Mouse (Mus musculus) right cerebral cortex, postnatal 4 days (tissue): ENCODE results near the gene Cdca7l.
A peak's percentile ranks its signal among the peaks of the same experiment; 100 is the strongest.

Experiments
- DNase-seq: peaks from one replicate; pipeline ENCODE4 v3.0.0-alpha.2; 2022

The Cdca7l gene

GRCm38 (mm10) chr12:117810074-117810473 lies 6.0 kb downstream of the Cdca7l start:
- no peak for DNase-seq

DNA sequence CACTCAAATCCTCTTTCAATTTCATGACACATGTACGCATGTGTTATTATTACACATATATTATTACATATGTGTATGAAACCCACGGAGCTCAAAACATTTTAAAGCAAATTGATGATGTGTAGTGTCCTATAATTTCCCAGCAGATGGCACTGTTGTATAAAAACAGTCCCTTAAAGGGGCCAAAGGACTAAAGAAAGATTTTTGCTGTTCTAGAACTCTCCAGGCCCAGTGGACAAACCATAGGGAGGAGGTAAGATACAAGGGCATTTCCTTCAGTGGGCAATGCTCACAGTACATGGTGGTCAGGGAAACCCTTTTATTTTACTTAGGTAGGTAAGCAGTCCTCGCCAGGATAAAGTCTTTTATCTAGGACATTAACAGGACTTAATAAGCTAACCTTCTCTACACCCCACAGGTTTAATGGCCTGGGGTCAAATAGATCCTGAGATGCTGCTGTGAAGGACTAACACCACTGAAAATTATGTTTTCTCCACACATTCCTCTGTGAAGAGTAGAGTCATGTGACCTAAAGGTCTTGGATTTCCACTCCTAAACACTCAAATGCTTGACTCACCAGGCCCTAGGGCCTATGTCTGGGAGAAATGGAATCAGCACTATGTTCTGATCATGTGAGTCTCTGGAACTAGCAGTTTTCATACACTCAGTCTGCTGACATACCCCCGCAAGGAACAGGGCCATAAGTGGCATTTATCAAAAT lies 16.2 kb downstream of the Cdca7l start:
- DNase-seq = no peak

GRCm38 (mm10) chr12:117820859-117821221 lies 16.8 kb downstream of the Cdca7l start:
- DNase-seq = no peak

GRCm38 (mm10) chr12:117821394-117821793 lies 17.3 kb downstream of the Cdca7l start:
- DNase-seq = no peak

GRCm38 (mm10) chr12:117828350-117828749 lies 24.3 kb downstream of the Cdca7l start:
- DNase-seq = no peak

DNA sequence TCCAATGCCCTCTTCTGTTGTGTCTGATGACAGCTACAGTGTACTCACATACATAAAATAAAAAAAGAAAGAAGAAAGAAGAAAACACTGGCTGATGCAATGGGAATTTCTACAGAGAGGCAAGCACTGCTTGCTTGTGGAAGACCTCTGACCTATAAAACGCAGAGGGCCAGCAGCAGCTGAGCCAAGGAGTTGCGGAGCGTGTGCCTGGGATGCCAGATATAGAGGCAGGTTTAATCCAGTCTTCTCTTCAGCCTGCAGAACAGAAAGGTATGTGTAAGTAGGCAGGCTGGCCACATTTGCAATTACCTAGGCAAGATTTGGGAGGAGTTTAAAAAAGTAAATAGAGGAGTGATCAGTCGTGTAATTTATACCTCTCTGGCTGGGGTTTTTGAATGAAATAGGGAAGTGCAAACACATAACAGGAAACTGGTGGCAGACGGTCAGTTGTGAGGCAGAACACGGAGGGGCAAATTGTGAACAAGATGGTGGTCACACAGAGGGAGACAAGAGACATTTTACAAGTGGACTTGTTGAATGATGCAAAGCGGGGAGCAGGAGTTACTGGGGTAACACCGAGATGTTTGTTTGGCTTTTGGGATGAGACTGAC lies 27.4 kb downstream of the Cdca7l start:
- no peak for DNase-seq

- no peak for DNase-seq
These were observed 28.1 kb downstream of the Cdca7l start for GRCm38 (mm10) chr12:117832190-117832589.

GRCm38 (mm10) chr12:117834652-117835051 lies 30.6 kb downstream of the Cdca7l start:
- no peak for DNase-seq

DNA sequence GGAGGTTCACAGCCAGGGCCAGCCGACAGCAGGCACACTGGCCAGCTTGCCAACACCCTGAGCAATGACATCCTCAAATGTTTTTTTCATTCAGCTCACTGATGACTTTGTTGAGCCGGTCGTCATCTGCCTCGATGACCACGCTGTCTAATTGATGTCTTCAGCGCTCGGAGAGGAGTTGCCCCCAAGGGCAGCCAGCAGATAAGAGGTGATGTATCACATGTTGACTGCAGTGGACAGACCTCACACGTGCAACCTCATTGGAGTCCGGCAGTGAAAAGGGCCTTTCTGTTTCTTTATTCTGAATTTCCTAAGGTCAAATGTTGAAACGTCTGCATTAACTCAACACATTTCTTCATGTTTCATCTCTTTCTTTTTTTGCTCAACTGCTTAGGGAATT lies 31.3 kb downstream of the Cdca7l start:
- DNase-seq = no peak

DNA sequence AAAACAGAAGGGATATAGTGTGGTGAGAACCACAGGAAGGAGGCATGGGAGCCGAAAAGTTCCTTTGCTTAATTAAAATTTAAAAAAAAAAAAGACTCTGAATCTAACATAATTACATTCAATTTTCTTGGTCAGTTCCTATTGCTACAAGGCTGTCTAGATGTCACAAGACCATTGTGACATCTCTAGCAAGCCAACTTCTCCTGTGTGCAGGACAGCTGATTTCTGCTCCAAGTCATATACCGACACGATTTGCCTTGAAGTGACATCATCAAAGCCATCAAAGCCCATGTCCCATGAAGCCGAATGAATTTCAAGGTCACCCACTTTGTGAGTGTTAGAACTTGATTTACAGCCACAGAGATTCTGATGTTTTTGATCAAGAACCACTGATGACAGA lies 33.3 kb downstream of the Cdca7l start:
- DNase-seq = no peak

- no peak for DNase-seq
These were observed 36.6 kb downstream of the Cdca7l start for GRCm38 (mm10) chr12:117840705-117841104.

DNA sequence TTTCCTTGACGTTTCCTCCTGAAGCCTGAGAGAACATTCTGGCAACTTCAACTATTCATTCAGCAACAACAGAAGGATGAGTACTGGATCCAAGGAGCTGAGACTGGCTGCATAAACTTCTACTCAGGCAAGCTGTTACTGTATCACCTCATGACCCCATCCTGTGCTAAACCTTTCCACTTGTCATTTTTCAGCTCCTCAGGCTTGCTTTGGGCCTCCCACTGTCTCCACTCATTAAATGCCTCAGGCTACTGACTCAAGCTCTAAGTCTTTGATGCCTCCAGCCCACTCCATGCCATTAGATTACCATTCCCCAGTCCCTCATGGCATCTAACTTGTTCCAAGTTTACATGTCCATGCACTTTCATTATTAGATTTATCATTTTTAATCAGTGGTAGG lies 38.6 kb downstream of the Cdca7l start:
- no peak for DNase-seq

DNA sequence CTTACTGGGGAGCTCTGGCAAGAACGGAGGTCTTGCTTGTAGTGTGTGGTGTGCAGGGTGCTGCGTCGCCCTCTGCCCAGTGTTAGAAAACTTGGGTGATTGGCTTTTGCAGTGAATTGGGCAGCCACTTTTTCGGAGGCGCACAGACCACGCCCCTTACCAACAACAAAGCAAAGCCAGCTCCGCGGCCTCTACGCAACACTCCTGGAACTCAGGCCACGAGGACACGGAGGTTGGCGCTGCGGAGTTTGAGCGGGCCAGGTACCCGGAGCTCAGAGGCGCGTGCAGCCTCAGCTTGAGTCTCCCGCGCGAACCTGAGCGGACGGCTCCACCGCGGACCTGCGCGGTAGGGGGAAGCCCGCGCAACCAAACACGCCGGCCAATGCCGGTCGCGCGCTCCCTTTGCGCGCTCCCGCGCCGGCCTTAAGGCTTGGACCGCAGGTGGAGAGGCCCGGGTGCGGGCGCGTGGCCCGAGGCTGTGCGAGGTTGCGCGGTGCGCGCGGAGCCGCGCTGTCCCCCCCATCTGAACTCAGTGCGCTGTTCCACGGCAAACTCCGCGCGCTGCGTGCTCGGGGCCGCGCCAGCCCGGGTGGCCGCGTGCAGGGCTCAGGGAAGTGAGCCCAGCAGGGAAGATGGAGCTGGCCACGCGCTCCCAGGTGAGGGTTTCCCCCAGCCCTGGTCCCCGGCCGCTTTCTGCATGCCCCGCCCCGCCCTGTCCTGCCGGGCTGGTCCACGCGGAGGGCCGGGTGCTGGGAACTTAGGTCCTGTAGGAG lies 39.4 kb downstream of the Cdca7l start:
- DNase-seq = peak; percentile 60

DNA sequence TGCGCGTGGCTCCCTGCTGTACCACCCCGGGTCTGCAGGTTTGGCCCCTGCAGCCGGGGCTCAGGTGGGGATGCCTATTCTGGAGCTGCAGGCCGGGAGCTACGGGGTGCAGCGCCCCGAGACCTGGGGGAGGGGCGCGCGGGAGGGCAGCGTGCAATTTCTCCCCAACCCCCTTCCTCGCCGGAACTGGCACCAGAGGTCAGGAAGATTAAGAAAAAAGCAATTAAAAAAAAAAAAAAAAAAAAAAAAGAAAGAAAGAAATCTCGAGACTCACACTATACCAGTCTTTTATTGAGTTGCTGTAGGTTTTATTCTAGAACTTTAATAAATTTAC lies 40.0 kb downstream of the Cdca7l start:
- no peak for DNase-seq

DNA sequence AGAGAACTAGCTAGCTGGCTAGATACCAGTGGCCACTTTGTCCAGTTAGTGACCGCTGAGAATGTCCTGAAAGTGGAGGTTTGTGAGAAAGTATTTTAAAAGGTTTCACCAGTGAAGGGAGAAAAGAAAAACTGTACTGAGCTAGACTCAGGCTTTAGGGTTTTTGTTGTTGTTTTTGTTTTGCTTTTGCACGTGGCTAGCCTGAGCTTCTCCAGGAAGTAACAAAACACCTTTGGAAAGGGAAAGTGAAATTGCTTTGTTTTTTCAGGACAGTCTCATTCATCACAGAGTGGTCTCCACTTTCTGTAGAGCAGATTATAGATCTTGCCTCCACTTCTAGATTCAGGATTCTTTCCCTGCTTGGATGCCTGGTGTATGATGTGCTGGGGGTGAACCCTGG lies 40.8 kb downstream of the Cdca7l start:
- no peak for DNase-seq

- no peak for DNase-seq
These were observed 44.5 kb downstream of the Cdca7l start for GRCm38 (mm10) chr12:117848621-117849020.

DNA sequence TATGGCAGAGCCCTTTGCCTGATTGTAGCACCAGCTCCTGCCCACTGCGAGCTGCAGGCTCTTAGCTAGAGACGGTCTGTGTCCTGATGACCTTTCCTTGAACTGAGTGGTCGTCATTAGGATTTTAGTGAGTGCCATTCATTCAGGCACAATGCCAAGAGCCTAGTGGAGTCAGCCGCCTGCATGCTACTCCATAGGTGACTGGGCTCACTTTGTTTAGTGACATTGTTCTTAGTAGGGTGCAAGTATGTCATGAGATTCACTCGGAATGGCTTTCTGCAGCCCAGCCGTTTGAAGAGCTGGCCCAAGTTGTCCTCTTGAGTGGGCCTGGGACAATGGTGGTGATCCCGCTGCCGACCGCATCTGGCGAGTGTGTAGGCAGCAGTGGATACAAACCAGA lies 46.4 kb downstream of the Cdca7l start:
- no peak for DNase-seq

DNA sequence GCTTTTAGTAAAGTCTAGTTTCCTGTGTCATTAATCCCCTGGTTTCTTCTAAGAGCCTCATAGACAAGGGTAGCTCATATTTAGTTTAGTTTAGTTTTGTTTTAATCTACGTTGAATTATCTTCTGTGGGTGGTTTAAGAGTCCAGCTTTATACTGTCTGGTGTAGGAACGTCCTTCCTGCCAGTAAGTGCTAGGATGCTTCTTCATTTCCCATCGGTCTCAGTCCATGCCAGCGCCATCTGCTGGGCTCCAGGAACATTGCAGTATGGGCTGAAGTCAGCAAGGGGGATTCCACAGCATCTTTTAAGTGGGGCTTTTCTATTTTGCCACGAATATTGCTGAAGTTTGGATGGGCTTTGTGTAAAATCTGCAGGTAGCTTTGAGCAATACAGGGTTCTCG lies 49.2 kb downstream of the Cdca7l start:
- peak; percentile 74 for DNase-seq

DNA sequence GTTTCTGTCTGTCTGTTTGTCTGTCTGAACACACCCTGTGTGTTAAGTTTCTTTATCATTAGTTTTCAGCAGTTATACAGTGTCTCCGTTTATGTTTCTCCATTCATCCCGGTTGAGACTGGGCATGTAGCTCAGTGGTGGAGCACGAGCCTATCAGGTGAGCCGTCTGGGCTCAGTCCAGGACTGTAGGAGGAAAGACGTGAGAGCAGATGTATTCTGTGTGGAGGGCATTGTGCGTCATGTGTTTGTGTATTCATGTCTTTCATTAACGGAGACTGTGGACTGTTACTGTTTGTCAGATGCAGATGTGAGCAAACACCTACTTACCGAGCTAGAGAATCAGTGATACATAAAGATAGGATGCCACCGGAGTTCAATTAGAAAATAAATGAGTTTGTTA lies 52.9 kb downstream of the Cdca7l start:
- DNase-seq = no peak

DNA sequence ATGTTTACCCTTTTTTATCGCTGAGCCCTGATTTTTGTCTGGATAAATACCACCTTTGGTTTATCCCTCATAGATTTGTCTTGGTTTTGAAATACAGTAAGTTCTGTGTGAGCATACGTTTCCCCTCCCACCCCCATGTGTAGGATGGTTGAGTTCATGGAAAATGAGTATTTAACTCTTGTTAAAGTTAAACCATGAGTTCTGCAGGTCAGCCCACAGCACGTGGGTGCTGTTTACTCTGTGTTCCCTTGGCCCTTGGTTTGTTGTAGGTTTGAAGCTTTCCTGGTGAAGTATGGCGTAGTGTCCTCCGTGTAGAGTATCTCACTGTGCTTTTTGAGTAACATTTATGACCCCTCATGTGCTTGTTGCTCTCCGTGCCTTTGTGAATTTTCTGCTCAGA lies 53.8 kb downstream of the Cdca7l start:
- no peak for DNase-seq

- DNase-seq = no peak
These were observed 56.8 kb downstream of the Cdca7l start for GRCm38 (mm10) chr12:117860840-117861239.

GRCm38 (mm10) chr12:117861249-117861648 lies 57.2 kb downstream of the Cdca7l start:
- DNase-seq = no peak

- DNase-seq = no peak
These were observed 58.6 kb downstream of the Cdca7l start for GRCm38 (mm10) chr12:117862655-117863054.
